Mouse (Mus musculus): ENCODE results near the gene Cysrt1. TPM values are rescaled to one million over a fixed set of nuclear protein-coding genes. Genes with fewer than 3 reads are reported as not detected.

The Cysrt1 gene
- polyA plus RNA-seq, 1 experiment from 2014 or later: not detected

DNA sequence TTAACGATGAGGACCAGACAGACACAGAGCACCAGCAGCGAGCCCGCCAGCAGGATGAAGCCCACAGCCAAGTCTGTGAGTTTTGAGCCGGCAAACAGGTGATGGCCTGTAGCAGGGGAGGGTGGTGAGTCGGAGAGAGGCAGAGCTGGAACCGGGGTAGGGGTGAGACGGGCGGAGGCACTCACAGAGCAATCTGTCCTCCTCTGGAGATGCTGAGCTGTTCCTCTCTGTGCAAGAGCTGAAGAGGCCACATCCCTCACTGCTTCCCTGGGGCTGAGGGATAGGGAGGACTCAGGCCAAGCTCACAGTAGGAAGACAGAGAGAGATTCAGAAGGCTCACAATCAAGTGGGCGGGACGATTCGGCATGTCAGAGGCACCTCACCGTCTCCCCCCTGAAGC, 11.2 kb downstream of the Cysrt1 start:
- H3K9ac ChIP-seq (ENCODE audit: low read length): no peak overlapping the region
- H3K36me3 ChIP-seq (ENCODE audit: control insufficient read depth, insufficient read depth, low read length): no peaks in the 10 kb centered on the region
- ATAC-seq (ENCODE audit: low read depth): no peak
- H3K27ac ChIP-seq (ENCODE audit: low read length): no peak overlapping the region
- no peak overlapping the region for H3K4me3 ChIP-seq (ENCODE audit: low read length)
- peaks cover 9% of the 10 kb centered on the region; the same call in 1 of the 2 replicates for H3K4me1 ChIP-seq (replicated peaks; ENCODE audit: control insufficient read depth, insufficient read depth, low read length)
- WGBS: 57% methylated on average over 12 of the region's 12 CpGs
- no peak overlapping the region for H3K4me2 ChIP-seq (ENCODE audit: low read depth, low read length)
- H3K9me3 ChIP-seq (ENCODE audit: control insufficient read depth, low read length): no peaks in the 10 kb centered on the region
- no peaks in the 10 kb centered on the region for H3K27me3 ChIP-seq (ENCODE audit: control insufficient read depth, insufficient read depth, low read depth, low read length)

- ATAC-seq (ENCODE audit: low read depth): no peak
- WGBS: 75% methylated on average over 7 of the region's 7 CpGs
- H3K36me3 ChIP-seq (ENCODE audit: control insufficient read depth, insufficient read depth, low read length): no peaks in the 10 kb centered on the region
Measured at GRCm38 (mm10) chr2:25230581-25230980, 11.7 kb downstream of the Cysrt1 start.

GRCm38 (mm10) chr2:25229582-25229981, 12.7 kb downstream of the Cysrt1 start:
- no peak overlapping the region for H3K9ac ChIP-seq (ENCODE audit: low read length)

More at GRCm38 (mm10) chr2:25230581-25230980, 11.7 kb downstream of the Cysrt1 start:
- Histone ChIP-seq H3K4me3 (ENCODE audit: low read length) (no peak overlapping the region), H3K9me3 (ENCODE audit: control insufficient read depth, low read length) (no peaks in the 10 kb centered on the region), H3K9ac (ENCODE audit: low read length) (no peak overlapping the region), H3K27ac (ENCODE audit: low read length) (no peak overlapping the region), H3K4me2 (ENCODE audit: low read depth, low read length) (no peak overlapping the region), H3K27me3 (ENCODE audit: control insufficient read depth, insufficient read depth, low read depth, low read length) (no peaks in the 10 kb centered on the region), H3K4me1 (replicated peaks; ENCODE audit: control insufficient read depth, insufficient read depth, low read length) (peaks cover 13% of the 10 kb centered on the region)

GRCm38 (mm10) chr2:25228995-25229530, 13.2 kb downstream of the Cysrt1 start:
- no peak overlapping the region for H3K4me3 ChIP-seq (ENCODE audit: low read length)
- WGBS: 69% methylated on average over 6 of the region's 6 CpGs
- H3K4me2 ChIP-seq (ENCODE audit: low read depth, low read length): no peak overlapping the region
- no peaks in the 10 kb centered on the region for H3K9me3 ChIP-seq (ENCODE audit: control insufficient read depth, low read length)
- H3K27ac ChIP-seq (ENCODE audit: low read length): no peak overlapping the region
- peak overlapping the region; percentile 24; the same call in 1 of the 2 replicates for H3K9ac ChIP-seq (ENCODE audit: low read length)
- H3K4me1 ChIP-seq (replicated peaks; ENCODE audit: control insufficient read depth, insufficient read depth, low read length): peaks cover 16% of the 10 kb centered on the region
- H3K36me3 ChIP-seq (ENCODE audit: control insufficient read depth, insufficient read depth, low read length): no peaks in the 10 kb centered on the region
- no peak for ATAC-seq (ENCODE audit: low read depth)
- H3K27me3 ChIP-seq (ENCODE audit: control insufficient read depth, insufficient read depth, low read depth, low read length): no peaks in the 10 kb centered on the region

More at GRCm38 (mm10) chr2:25229582-25229981, 12.7 kb downstream of the Cysrt1 start:
- Histone ChIP-seq H3K4me2 (ENCODE audit: low read depth, low read length) (no peak overlapping the region), H3K27me3 (ENCODE audit: control insufficient read depth, insufficient read depth, low read depth, low read length) (no peaks in the 10 kb centered on the region), H3K4me1 (replicated peaks; ENCODE audit: control insufficient read depth, insufficient read depth, low read length) (peaks cover 16% of the 10 kb centered on the region), H3K36me3 (ENCODE audit: control insufficient read depth, insufficient read depth, low read length) (no peaks in the 10 kb centered on the region), H3K4me3 (ENCODE audit: low read length) (no peak overlapping the region), H3K9me3 (ENCODE audit: control insufficient read depth, low read length) (no peaks in the 10 kb centered on the region), H3K27ac (ENCODE audit: low read length) (no peak overlapping the region)
- ATAC-seq (ENCODE audit: low read depth): no peak
- WGBS: 64% methylated on average over 5 of the region's 5 CpGs

DNA sequence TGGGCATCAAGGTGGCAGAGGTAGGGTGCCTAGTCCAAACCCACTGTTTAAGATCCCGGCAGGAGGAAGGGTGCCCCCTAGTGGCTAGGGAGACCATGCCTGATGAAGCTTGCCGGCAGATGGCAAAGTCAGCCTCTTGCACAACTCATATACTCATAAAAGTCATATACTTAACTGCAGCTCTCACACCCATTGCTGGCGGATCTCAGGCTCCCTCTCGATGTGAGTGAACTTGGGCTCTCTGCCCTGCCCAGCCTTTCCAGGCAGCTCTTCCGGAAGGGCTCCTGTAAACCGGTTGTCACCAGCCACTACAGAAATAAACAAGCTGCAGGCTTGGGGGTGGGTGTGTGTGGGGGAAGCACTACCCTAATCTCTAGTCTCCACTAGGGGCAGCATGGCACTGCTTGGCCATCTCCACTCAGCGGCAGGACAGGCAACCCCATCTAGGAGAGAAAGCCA, 13.8 kb downstream of the Cysrt1 start:
- no peaks in the 10 kb centered on the region for H3K9me3 ChIP-seq (ENCODE audit: control insufficient read depth, low read length)
- H3K4me3 ChIP-seq (ENCODE audit: low read length): no peak overlapping the region
- no peaks in the 10 kb centered on the region for H3K36me3 ChIP-seq (ENCODE audit: control insufficient read depth, insufficient read depth, low read length)
- 0% methylated on average over 7 of the region's 7 CpGs for WGBS
- peaks cover 17% of the 10 kb centered on the region for H3K4me1 ChIP-seq (replicated peaks; ENCODE audit: control insufficient read depth, insufficient read depth, low read length)
- H3K4me2 ChIP-seq (ENCODE audit: low read depth, low read length): peak overlapping the region; percentile 39
- H3K9ac ChIP-seq (ENCODE audit: low read length): 0 out of 2 replicates have a peak overlapping the region, but pooled peaks have one; percentile 12
- no peaks in the 10 kb centered on the region for H3K27me3 ChIP-seq (ENCODE audit: control insufficient read depth, insufficient read depth, low read depth, low read length)
- H3K27ac ChIP-seq (ENCODE audit: low read length): peak overlapping the region; percentile 71
- peak; percentile 39 for ATAC-seq (ENCODE audit: low read depth)

GRCm38 (mm10) chr2:25227406-25227805, 14.8 kb downstream of the Cysrt1 start:
- H3K27me3 ChIP-seq (ENCODE audit: control insufficient read depth, insufficient read depth, low read depth, low read length): no peaks in the 10 kb centered on the region
- ATAC-seq (ENCODE audit: low read depth): no peak
- H3K36me3 ChIP-seq (ENCODE audit: control insufficient read depth, insufficient read depth, low read length): no peaks in the 10 kb centered on the region
- H3K4me1 ChIP-seq (replicated peaks; ENCODE audit: control insufficient read depth, insufficient read depth, low read length): peaks cover 20% of the 10 kb centered on the region
- H3K9ac ChIP-seq (ENCODE audit: low read length): no peak overlapping the region
- H3K9me3 ChIP-seq (ENCODE audit: control insufficient read depth, low read length): no peaks in the 10 kb centered on the region
- no peak overlapping the region for H3K27ac ChIP-seq (ENCODE audit: low read length)
- no peak overlapping the region for H3K4me2 ChIP-seq (ENCODE audit: low read depth, low read length)
- 92% methylated on average over 4 of the region's 4 CpGs for WGBS
- no peak overlapping the region for H3K4me3 ChIP-seq (ENCODE audit: low read length)

GRCm38 (mm10) chr2:25226864-25227263, 15.4 kb downstream of the Cysrt1 start:
- Histone ChIP-seq H3K36me3 (ENCODE audit: control insufficient read depth, insufficient read depth, low read length) (peaks cover 2% of the 10 kb centered on the region; the same call in 1 of the 2 replicates), H3K27ac (ENCODE audit: low read length) (no peak overlapping the region), H3K9me3 (ENCODE audit: control insufficient read depth, low read length) (no peaks in the 10 kb centered on the region), H3K9ac (ENCODE audit: low read length) (no peak overlapping the region), H3K27me3 (ENCODE audit: control insufficient read depth, insufficient read depth, low read depth, low read length) (no peaks in the 10 kb centered on the region), H3K4me3 (ENCODE audit: low read length) (no peak overlapping the region), H3K4me1 (replicated peaks; ENCODE audit: control insufficient read depth, insufficient read depth, low read length) (peaks cover 20% of the 10 kb centered on the region), H3K4me2 (ENCODE audit: low read depth, low read length) (no peak overlapping the region)
- WGBS: 73% methylated on average over 5 of the region's 5 CpGs
- no peak for ATAC-seq (ENCODE audit: low read depth)

GRCm38 (mm10) chr2:25225811-25226379, 16.4 kb downstream of the Cysrt1 start:
- peak overlapping the region; percentile 49 for H3K4me2 ChIP-seq (ENCODE audit: low read depth, low read length)
- ATAC-seq (ENCODE audit: low read depth): no peak
- H3K9ac ChIP-seq (ENCODE audit: low read length): peak overlapping the region; percentile 76
- H3K4me3 ChIP-seq (ENCODE audit: low read length): peak overlapping the region; percentile 64
- WGBS: 66% methylated on average over 8 of the region's 8 CpGs
- H3K27ac ChIP-seq (ENCODE audit: low read length): peak overlapping the region; percentile 99
- no peaks in the 10 kb centered on the region for H3K9me3 ChIP-seq (ENCODE audit: control insufficient read depth, low read length)
- H3K4me1 ChIP-seq (replicated peaks; ENCODE audit: control insufficient read depth, insufficient read depth, low read length): peaks cover 20% of the 10 kb centered on the region
- H3K27me3 ChIP-seq (ENCODE audit: control insufficient read depth, insufficient read depth, low read depth, low read length): no peaks in the 10 kb centered on the region
- peaks cover 7% of the 10 kb centered on the region for H3K36me3 ChIP-seq (ENCODE audit: control insufficient read depth, insufficient read depth, low read length)

DNA sequence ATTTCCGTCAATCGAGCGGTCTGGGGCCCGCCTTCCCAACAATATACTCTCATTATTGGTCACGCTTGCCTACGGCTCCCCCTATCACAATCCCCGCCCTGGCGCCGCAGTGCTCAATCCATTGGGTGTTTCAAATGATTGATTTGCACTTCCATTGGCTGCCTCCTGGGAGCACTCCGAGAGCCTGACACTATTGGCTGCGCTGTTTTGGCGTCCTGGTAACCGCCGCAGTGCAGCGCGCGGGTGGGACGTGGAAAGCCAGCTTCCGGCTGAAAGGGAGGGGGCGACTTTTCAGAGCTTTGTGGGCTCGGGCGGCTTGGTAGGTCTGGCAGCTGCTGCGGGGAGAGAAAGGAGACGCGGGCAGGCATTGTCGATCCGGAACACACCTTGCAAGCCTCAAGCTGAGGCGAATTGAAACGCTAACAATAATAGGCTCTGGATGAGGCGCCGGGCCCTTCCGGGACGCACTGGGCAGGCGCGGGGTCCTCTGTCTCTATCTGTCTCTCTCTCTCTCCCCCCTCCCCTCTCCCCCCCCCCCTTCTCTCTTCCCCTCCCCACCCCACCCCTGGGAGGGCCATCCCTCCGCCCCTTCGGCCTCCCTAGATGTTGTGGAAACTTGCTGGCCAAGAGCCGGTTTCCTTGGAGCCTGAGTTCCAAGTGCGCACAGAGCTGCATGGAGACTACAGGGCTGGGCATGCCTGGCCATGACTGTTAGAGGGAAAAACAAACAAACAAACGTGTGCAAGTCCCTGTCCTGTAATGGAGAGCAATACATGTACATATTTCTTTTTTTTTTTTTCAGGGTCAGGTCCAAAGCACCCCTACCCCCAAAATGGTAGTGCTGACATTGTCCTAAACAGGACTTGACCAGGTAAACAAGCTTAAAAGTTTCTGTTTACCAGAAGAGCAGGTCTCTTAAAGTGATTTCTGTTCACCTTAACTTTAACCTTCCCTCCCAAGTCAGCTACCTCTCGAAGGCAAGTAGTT, 17.2 kb downstream of the Cysrt1 start:
- ATAC-seq (ENCODE audit: low read depth): peak; percentile 95
- Histone ChIP-seq H3K4me2 (ENCODE audit: low read depth, low read length) (peak overlapping the region; percentile 49), H3K27me3 (ENCODE audit: control insufficient read depth, insufficient read depth, low read depth, low read length) (no peaks in the 10 kb centered on the region), H3K9me3 (ENCODE audit: control insufficient read depth, low read length) (no peaks in the 10 kb centered on the region), H3K4me3 (ENCODE audit: low read length) (peak overlapping the region; percentile 87), H3K36me3 (ENCODE audit: control insufficient read depth, insufficient read depth, low read length) (peaks cover 7% of the 10 kb centered on the region), H3K4me1 (replicated peaks; ENCODE audit: control insufficient read depth, insufficient read depth, low read length) (peaks cover 20% of the 10 kb centered on the region), H3K9ac (ENCODE audit: low read length) (peak overlapping the region; percentile 76), H3K27ac (ENCODE audit: low read length) (peak overlapping the region; percentile 99)
- WGBS: 2% methylated on average over 41 of the region's 41 CpGs
